Mouse (Mus musculus): Measurements from ENCODE around the gene Ofcc1.

DNA sequence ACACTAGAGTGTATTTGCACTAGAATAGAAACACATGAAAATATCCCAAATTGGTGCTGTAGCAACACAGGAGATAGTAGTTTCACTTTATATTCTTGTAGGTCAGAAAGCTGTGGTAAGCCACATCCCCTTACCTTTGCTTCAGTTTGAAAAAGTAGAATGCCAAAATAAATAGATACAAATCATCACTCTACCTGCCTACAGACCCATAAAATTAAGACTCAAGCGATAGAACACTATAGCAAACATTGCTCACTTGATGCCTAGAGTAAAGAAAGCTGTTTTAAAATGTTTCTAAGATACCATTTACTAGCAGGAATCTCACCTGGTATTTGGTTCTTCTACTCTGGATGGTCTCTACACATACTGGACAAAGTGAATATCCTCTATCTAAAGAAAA, 331.8 kb downstream of the Ofcc1 start:
- TF ChIP-seq CTCF (IDR thresholded peaks at IDR 0.05; ENCODE audit: borderline replicate concordance, control insufficient read depth, extremely low read depth, insufficient read depth, low read length, poor library complexity): no peak
- TF ChIP-seq POLR2A (IDR thresholded peaks at IDR 0.05; ENCODE audit: control insufficient read depth, extremely low read depth, insufficient read depth, low read length, poor library complexity): no peak
